Mouse (Mus musculus): ENCODE results near the gene Uhrf2. TPM values are rescaled to one million over a fixed set of nuclear protein-coding genes. Genes with fewer than 3 reads are reported as not detected.

Gene Uhrf2
- 113 TPM for polyA plus RNA-seq (2017; shearing (Covaris generic))

GRCm38 (mm10) chr19:30029894-30030635, at the start of gene Uhrf2:
Uhrf2 (plus strand) TSS chr19:30030513.

GRCm38 (mm10) chr19:30003621-30004020, 26.7 kb upstream of the Uhrf2 start, which contains the start of gene Trpd52l3:
Trpd52l3 (plus strand) TSS chr19:30003790.

Other genes with a start within 250 kb of the Uhrf2 start
- gene 9930021J03Rik, start 224.5 kb upstream of the Uhrf2 start, polyA plus RNA-seq (2017; shearing (Covaris generic)): 11.4 TPM
- gene Ranbp6, start 217.5 kb upstream of the Uhrf2 start, polyA plus RNA-seq (2017; shearing (Covaris generic)): 10.1 TPM
- not detected for gene Il33, start 105.4 kb upstream of the Uhrf2 start, polyA plus RNA-seq (2017; shearing (Covaris generic))
- not detected for gene Trpd52l3, start 26.7 kb upstream of the Uhrf2 start, polyA plus RNA-seq (2017; shearing (Covaris generic))
- gene Gldc, start 144.9 kb downstream of the Uhrf2 start, polyA plus RNA-seq (2017; shearing (Covaris generic)): not detected
- not detected for gene Mbl2, start 202.4 kb downstream of the Uhrf2 start, polyA plus RNA-seq (2017; shearing (Covaris generic))